Mouse (Mus musculus) thymus, adult 2 months (tissue): ENCODE data around the gene Tnfsf13. TPM values are rescaled to one million over a fixed set of nuclear protein-coding genes. Genes with fewer than 3 reads are reported as not detected.
"Not testable (repeated sequence)": the region's sequence is repeated elsewhere in the genome, so short reads cannot be mapped to it uniquely, and the experiment has no call there.

Source experiments
- DNase-seq: peaks from one replicate; pipeline ENCODE4 v3.0.0; 2021
- H3K27ac ChIP-seq: fragments of 200-500 bp; 2 replicates; pipeline ENCODE4 v1.5.1; 2012; ENCODE audit warnings: low read length, control low read depth; ENCODE audit not compliant: control insufficient read depth, insufficient read depth
- H3K27me3 ChIP-seq: fragments of 200-500 bp; 2 replicates; pipeline ENCODE4 v1.6.1; 2012; ENCODE audit warnings: mild to moderate bottlenecking, low read length, moderate library complexity, mixed read lengths; ENCODE audit not compliant: control insufficient read depth, insufficient read depth
- H3K36me3 ChIP-seq: fragments of 200-500 bp; 2 replicates; pipeline ENCODE4 v1.6.1; 2012; ENCODE audit warnings: mild to moderate bottlenecking, low read length, moderate library complexity; ENCODE audit not compliant: control insufficient read depth, insufficient read depth
- H3K4me1 ChIP-seq: fragments of 200-500 bp; replicated peaks from 2 replicates; pipeline ENCODE4 v1.6.1; 2012; ENCODE audit warnings: low read length; ENCODE audit not compliant: control insufficient read depth, insufficient read depth
- H3K4me3 ChIP-seq: fragments of 200-500 bp; 2 replicates; pipeline ENCODE4 v1.5.1; 2012; ENCODE audit warnings: mild to moderate bottlenecking, low read length, control low read depth, moderate library complexity; ENCODE audit not compliant: control insufficient read depth, insufficient read depth
- CTCF ChIP-seq: fragments of 200-500 bp; IDR thresholded peaks from 2 replicates; pipeline ENCODE4 v1.5.1; 2012; ENCODE audit warnings: mild to moderate bottlenecking, control low read depth, low read length, moderate library complexity, borderline replicate concordance; ENCODE audit not compliant: control insufficient read depth, poor library complexity, insufficient read depth; ENCODE audit errors: extremely low read depth
- POLR2A ChIP-seq: fragments of 200-500 bp; IDR thresholded peaks from 2 replicates; pipeline ENCODE4 v1.6.1; 2012; ENCODE audit warnings: mild to moderate bottlenecking, low read length, control low read depth, moderate library complexity; ENCODE audit not compliant: control insufficient read depth, poor library complexity, insufficient read depth; ENCODE audit errors: extremely low read depth
- WGBS: fragments of 180-500 bp; shearing (Covaris S2); methylation state at CpG from one replicate; pipeline ENCODE4 v1.1.7; 2018; 5-methylcytosine and 5-hydroxymethylcytosine counted together
- polyA plus RNA-seq: library from polyadenylated mRNA; depleted of rRNA; stranded (reverse); fragments of >200 nt; gene quantifications from 2 replicates; pipeline ENCODE4 v1.2.3, GENCODE M21; 2012; rRNA removed

Tnfsf13 gene
- polyA plus RNA-seq: 2.2 and 3.0 TPM in 2 replicates

- no peaks in the 10 kb centered on the region for H3K36me3 ChIP-seq
- H3K27me3 ChIP-seq: no peaks in the 10 kb centered on the region
- peak within 1 kb of the TSS; percentile 28; the same call in 1 of the 2 replicates for H3K27ac ChIP-seq
- no peak within 1 kb of the TSS for H3K4me3 ChIP-seq
- TF ChIP-seq CTCF (no peak), POLR2A (no peak)
- whole genome bisulfite sequencing: 79% methylated on average over 10 of the region's 10 CpGs
- peaks cover 6% of the 10 kb centered on the region for H3K4me1 ChIP-seq
- no peak for DNase-seq
Measured at GRCm38 (mm10) chr11:69685526-69686148, at the start of gene Tnfsf13. Tnfsf13 (minus strand) TSS chr11:69685784.

DNA sequence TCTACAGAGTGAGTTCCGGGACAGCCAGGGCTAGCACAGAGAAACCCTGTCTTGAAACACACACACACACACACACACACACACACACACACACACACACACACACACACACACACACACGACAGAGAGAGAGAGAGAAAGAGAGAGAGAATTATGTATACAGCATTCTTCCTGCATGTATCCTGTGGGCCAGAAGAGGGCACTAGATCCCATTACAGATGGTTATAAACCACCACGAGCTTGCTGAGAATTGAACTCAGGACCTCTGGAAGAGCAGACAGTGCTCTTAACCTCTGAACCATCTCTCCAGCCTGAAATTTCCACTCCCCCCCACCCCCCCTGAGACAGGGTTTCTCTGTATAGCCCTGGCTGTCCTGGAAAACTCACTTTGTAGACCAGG lies 45.8 kb upstream of the Tnfsf13 start:
- H3K27me3 ChIP-seq, H3K27ac ChIP-seq, H3K4me3 ChIP-seq, DNase-seq, H3K4me1 ChIP-seq: not testable (repeated sequence)
- H3K36me3 ChIP-seq: peaks cover 26% of the 10 kb centered on the region
- WGBS: 81% methylated on average over 2 of the region's 3 CpGs

- Histone ChIP-seq H3K27me3 (no peaks in the 10 kb centered on the region), H3K4me3 (no peak overlapping the region), H3K36me3 (peaks cover 3% of the 10 kb centered on the region), H3K27ac (no peak overlapping the region), H3K4me1 (no peaks in the 10 kb centered on the region)
- TF ChIP-seq CTCF: no peak
- no peak for TF ChIP-seq POLR2A
- peak; percentile 68 for DNase-seq
- 47% methylated on average over 3 of the region's 3 CpGs for WGBS
Measured at GRCm38 (mm10) chr11:69729063-69729462, 43.5 kb upstream of the Tnfsf13 start.

DNA sequence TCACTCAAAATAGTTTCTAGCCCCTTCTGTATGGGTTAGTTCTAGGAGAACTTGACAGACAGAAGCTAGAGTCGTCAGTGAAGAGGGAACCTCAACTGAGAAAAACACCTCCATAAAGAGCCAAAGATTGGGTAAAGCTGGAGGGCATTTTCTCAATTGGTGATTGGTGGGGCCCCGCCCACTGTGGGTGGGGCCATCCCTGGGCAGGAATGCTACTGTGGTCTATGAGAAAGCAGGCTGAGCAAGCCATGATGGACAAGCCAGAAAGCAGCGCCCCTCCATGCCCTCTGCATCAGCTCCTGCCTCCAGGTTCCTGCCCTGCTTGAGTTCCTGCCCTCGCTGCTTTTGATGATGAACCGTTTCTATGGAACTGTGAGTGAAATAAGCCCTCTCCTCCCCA lies 40.4 kb upstream of the Tnfsf13 start:
- Histone ChIP-seq H3K27ac (no peak overlapping the region), H3K27me3 (no peaks in the 10 kb centered on the region), H3K4me1 (no peaks in the 10 kb centered on the region), H3K4me3 (no peak overlapping the region), H3K36me3 (no peaks in the 10 kb centered on the region)
- TF ChIP-seq CTCF (no peak), POLR2A (no peak)
- WGBS: 67% methylated on average over 5 of the region's 5 CpGs
- no peak for DNase-seq

DNA sequence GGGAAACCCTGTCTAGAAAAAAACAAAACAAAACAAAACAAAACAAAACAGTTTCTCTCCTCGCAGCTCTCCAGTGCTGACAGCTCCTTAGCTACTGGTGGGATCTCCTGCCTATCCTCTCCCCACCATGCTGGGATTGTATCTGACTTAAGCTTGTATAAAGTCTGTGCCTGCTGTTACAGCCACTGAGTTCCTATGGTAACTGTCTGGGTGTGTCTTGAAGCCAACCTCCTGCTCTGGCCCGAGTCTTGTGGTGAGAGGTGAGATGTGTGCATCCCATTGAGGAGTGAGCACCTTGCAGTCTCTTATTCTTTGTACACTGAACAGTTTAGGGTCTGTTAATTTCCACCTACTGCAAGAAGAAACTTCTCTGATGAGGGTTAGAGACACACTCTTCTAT lies 37.5 kb upstream of the Tnfsf13 start:
- no peak for TF ChIP-seq POLR2A
- TF ChIP-seq CTCF: no peak
- H3K36me3 ChIP-seq: no peaks in the 10 kb centered on the region
- H3K27ac ChIP-seq: no peak overlapping the region
- no peak for DNase-seq
- WGBS: 67% methylated on average over 2 of the region's 2 CpGs
- no peaks in the 10 kb centered on the region for H3K4me1 ChIP-seq
- H3K27me3 ChIP-seq: no peaks in the 10 kb centered on the region
- no peak overlapping the region for H3K4me3 ChIP-seq

- no peaks in the 10 kb centered on the region for H3K36me3 ChIP-seq
- no peaks in the 10 kb centered on the region for H3K27me3 ChIP-seq
- DNase-seq: no peak
- TF ChIP-seq POLR2A (no peak), CTCF (no peak)
- H3K4me1 ChIP-seq: no peaks in the 10 kb centered on the region
- WGBS: 90% methylated on average over 6 of the region's 6 CpGs
- H3K4me3 ChIP-seq: no peak overlapping the region
- H3K27ac ChIP-seq: no peak overlapping the region
Measured at GRCm38 (mm10) chr11:69720852-69721251, 35.3 kb upstream of the Tnfsf13 start.

DNA sequence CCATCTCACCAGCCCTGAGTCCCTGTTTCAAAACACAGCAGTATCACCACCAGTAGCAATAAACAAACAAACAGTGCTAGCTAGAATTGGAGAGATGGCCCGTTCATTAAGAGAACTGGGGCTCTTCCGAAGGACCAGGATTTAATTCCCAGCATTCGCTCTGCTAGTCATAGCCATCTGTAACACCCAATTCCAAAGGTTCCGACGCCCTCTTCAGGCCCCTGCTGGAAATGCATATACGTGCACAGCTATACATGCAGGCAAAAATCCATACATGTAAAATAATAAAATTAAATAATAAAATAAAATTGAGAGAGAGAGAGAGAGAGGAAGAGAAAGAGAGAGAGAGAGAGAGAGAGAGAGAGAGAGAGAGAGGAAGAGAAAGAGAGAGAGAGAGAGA lies 33.8 kb upstream of the Tnfsf13 start:
- WGBS: 79% methylated on average over 6 of the region's 6 CpGs
- no peaks in the 10 kb centered on the region for H3K36me3 ChIP-seq
- no peak for TF ChIP-seq POLR2A
- TF ChIP-seq CTCF: no peak
- no peak overlapping the region for H3K27ac ChIP-seq
- H3K27me3 ChIP-seq: no peaks in the 10 kb centered on the region
- no peaks in the 10 kb centered on the region for H3K4me1 ChIP-seq
- DNase-seq: no peak
- H3K4me3 ChIP-seq: no peak overlapping the region
